Mouse (Mus musculus) gastrocnemius, postnatal 4 days (tissue): Measurements from ENCODE around the gene Pde4b. TPM values are rescaled to one million over a fixed set of nuclear protein-coding genes. Genes with fewer than 3 reads are reported as not detected.
A peak's percentile ranks its signal among the peaks of the same experiment; 100 is the strongest.

Experiments
- DNase-seq, 2 experiments: peaks; one replicate each; pipeline ENCODE4 v3.0.0; 2021 to 2022; ENCODE audit warnings: low spot score in 2 of 2, mixed read lengths in 2 of 2
- total RNA-seq, 2 experiments: library from RNA; stranded (reverse); gene quantifications; 2 replicates each; pipeline ENCODE4 v1.2.3; 2021

The Pde4b gene
- total RNA-seq, 2 experiments from 2014 or later = 40.0 to 51.2 TPM

GRCm38 (mm10) chr4:102568591-102568990 is 481.2 kb downstream of the Pde4b start:
- DNase-seq = peak; percentile 43 to 74

- DNase-seq = no peak
These were observed 481.8 kb downstream of the Pde4b start for GRCm38 (mm10) chr4:102569101-102569583.

DNA sequence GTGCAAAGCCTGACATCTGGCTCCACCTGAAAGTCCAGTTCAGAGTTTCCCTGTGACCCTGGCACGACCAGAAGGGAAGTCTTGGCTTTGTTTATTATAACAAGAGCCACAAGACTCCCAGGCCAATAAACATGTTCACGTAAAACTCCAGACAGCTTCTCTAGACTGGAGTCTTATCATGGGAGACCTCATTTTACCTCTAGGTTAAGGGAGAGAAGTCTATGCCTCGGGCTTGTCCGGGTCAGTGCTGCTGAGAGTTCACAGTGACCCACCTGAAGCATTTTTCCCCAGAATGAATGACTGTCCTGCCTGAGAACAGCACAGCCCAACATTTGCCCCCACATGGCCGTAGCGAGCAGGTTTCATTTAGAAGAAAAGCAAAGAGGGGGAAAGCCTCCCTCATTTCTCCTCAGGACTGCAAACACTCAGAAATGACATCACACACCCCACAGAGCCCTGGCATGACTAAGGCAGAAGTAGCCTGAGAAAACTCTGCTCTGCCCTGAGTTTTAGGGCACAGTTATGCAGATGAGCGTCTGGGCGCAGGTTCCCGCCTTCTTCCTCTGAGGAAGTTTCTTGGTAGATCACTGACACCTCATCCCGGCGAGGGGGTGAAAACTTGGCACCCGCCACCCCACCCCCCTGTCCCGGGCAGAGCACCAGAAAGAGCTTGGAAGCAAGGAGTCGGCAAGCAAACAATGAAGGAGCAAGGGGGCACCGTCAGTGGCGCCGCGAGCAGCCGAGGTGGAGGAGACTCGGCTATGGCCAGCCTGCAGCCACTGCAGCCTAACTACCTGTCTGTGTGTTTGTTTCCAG is 482.8 kb downstream of the Pde4b start:
- peak in 1 of 2 experiments; percentile 63 for DNase-seq

DNA sequence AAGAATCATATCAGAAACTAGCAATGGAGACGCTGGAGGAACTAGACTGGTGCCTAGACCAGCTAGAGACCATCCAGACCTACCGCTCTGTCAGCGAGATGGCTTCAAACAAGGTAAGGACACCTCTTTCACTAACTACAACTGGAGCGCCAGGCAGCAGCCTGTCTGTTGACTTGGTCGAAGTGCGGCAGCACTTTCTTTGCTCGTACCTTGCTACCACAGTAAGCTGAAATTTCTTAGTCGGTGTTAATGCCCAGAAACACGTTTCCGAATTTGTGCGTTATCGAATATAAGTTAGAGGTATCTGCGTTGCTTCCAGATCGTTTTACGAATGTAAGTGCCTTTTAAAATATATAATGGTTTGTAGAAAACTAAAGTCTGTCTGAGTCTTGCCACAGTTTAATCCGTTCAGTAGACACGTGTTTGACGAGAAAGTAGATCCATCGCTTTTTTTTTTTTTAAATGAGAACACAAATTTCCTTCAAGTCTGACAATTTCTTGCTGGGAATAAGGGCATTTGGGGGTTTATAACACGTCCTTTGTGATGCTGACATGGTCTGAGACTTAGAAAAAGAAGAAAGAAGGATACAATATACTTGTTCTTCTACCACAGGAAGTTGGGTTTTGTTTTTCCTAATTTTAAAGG is 483.5 kb downstream of the Pde4b start:
- DNase-seq = no peak

DNA sequence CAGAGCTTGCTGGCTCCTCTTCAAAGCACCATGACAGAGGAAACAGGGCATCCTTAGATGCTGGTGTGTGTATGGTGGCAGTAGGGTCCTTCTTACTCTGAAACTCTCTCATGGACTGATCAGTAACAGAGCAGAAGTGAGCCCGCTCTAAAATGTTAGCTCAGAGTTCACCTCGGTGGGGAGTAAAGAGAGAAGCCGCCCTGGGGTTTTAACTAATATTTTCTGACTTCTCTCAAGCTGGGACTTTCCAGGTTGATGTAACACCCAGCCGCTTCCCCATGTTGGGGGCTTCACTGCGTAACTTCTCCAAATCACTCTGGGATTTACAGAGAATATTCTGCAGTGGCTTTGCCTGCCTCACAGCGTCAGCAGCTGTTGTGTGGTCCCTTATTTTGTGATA is 484.7 kb downstream of the Pde4b start:
- DNase-seq = no peak

DNA sequence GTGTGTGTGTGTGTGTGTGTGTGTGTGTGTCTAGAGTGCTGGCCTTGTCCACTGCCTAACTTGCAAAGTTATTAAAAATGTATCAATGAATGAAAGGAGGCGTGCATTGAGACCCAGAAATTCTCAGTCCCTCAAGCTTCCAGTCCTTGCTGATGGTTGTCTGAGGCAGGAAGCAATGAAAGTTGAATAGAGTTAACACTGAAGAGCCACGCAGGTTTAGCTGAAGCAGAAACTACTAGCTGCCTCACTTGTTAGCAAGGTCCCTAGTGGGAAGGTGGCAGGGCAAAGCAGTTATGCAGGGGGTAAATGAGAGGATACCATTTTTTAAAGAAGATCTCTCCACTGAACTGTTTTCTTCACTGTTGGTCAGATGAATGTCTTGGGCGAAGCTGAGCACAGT is 485.2 kb downstream of the Pde4b start:
- no peak for DNase-seq

GRCm38 (mm10) chr4:102573361-102573781 is 486.0 kb downstream of the Pde4b start:
- DNase-seq = no peak

- DNase-seq = peak in 1 of 2 experiments; percentile 50
These were observed 486.9 kb downstream of the Pde4b start for GRCm38 (mm10) chr4:102574226-102574625.

- no peak for DNase-seq
These were observed 487.4 kb downstream of the Pde4b start for GRCm38 (mm10) chr4:102574666-102575254.

DNA sequence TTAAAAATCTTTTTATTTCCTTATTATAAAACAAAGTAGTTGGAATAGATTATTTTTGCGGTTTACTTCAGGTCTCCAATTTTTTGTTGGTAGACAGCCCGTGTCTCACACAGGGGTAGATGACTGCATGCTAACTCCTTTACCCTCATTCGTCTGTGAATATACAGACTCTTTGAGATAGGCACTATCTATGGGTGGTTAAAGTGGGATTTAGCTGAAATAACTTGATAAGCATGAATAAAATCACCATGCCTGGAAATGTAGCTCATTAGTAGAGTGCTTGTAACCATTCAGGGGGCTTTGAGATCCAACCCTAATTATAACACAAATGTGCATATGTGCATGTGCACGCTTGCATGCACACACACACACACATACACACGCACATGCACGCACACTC is 488.8 kb downstream of the Pde4b start:
- no peak for DNase-seq

- DNase-seq = no peak
These were observed 490.3 kb downstream of the Pde4b start for GRCm38 (mm10) chr4:102577636-102578035.

- DNase-seq = no peak
These were observed 491.7 kb downstream of the Pde4b start for GRCm38 (mm10) chr4:102579051-102579450.

DNA sequence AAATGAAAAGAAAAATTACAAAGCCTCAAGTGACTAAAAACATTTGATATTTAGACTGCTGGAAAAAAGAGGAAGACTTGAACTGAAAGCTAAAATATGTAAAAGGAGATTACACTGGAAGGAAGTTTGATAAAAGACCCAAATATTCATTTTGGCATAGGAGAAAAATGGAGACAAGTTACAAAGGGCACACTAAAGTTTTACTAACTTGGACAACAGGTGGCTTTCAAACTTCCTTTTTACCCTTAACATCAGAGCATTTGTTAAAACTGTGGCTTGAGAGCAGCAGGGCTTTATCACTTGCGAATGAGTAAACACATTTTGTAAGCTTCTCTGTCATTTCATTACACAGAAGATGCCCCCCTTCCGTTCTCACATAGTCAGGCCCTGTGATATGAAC is 492.4 kb downstream of the Pde4b start:
- DNase-seq = no peak

DNA sequence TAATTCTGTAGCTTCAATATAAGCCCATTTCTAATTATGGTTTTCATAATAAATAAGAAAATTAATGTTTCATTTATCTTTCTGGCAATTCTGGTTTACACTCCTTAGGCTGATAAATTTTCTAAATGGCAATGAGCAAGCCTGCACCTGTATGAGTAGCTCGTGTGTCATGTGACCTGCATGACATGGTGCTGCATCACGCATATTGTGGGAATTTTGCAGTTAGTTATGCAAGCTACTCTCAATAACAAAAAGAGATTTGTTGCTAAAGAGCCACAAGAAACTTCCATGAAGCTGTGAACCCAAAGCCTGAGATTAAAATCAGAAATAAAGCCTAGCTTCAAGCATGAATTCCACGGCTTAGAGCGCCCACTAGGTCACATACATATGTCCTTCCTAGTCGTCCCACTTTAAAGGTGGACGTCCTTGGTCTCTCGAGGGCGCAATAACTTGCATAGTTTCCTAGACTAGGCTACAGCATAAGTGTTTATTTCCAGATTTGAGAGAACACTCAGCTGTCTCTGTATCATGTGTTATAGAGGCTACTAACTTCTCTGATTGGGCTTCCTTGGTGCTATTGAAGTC is 494.9 kb downstream of the Pde4b start:
- DNase-seq = no peak

DNA sequence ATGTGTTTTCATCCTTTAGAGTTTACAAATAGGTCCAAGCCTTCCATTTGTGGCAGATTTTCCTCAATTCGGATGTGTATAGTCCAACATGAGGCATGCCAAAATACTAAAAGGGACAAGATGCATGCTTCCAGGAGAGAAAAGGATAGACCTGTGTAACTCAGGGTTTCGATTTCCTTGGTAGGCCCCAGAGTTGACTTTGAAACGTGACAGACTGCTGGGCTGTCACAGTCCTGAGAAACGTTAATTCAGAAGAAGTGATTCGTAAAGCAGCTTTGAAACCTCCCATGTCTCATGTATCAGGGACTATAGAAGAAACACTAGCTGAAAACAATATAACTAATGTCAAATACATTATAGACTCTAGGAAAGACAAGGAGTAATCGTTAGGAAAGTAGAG is 495.6 kb downstream of the Pde4b start:
- no peak for DNase-seq

DNA sequence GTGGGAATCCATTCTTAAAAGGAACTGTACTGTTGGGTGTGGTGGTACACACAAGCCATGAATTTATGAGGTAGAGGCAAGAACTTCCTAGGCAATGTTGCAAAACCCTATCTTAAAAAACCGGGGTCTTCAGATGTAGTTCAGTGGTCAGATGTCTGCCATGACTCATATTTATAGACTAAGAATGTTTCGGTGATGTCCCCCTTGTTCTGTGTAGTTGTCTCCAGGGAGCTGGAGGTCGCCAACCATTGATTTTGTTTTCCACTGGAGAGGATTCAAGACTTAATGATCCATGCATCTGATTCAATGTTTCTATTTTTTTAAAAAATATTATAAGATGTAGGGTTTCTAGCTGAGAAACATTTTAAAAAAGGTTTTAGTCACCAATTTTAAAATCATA is 496.1 kb downstream of the Pde4b start:
- no peak for DNase-seq

GRCm38 (mm10) chr4:102584601-102585265 is 497.4 kb downstream of the Pde4b start:
- DNase-seq = no peak

- no peak for DNase-seq
These were observed 498.2 kb downstream of the Pde4b start for GRCm38 (mm10) chr4:102585541-102585940.

DNA sequence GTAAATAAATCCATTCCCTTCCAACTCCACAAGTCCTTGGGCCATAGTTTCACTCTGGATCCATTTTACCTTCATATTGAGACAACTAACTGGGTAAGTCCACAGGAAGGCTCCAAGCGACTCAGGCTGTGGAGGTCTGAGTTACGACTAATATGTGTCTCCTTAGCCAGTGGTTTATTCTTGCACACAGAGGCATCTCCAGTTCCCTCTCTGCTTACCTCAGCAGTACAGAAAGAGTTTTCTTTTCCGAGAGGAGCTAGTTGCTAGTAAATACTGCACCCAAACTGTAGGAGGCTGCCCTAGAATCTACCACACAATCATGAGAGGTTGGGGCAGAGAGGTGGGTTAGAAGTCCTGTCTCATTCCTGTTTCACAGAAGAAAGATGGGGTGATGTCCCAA is 499.4 kb downstream of the Pde4b start:
- DNase-seq = no peak

GRCm38 (mm10) chr4:102588668-102589455 is 501.5 kb downstream of the Pde4b start:
- DNase-seq = no peak
